Mouse (Mus musculus): ENCODE data around the gene Fras1.

The Fras1 gene

DNA sequence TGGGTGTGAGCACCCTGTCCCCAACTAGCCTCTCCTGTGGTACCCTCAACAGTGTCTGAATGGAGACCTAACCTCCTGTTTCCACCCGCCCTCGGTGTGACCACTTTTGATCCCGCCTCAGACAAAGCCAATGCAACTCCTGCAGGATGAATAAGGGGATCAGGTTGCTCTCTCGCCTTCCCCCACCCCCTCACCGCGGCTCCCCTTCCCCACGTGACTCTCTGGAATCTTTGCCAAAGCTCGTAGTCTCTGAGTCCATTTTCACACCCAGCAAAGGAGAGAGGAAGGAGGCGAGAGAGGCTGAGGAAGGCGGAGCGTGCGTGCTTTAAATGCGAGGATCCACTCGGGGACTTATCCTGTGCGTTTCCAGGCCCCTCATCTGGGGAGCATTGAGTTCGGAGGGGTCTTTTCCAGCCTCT, at the start of gene Fras1:
TSS of gene Fras1 (plus strand) at position 389 of the 419 bp plus-strand sequence.
- DNase-seq (ENCODE audit: low read depth): no peak

GRCm38 (mm10) chr5:96331048-96331737, 42.6 kb upstream of the Fras1 start:
- DNase-seq (ENCODE audit: low read depth): no peak

GRCm38 (mm10) chr5:96331738-96332070, 42.1 kb upstream of the Fras1 start:
- DNase-seq (ENCODE audit: low read depth): no peak

GRCm38 (mm10) chr5:96333963-96334362, 39.8 kb upstream of the Fras1 start:
- DNase-seq (ENCODE audit: low read depth): peak; percentile 4

DNA sequence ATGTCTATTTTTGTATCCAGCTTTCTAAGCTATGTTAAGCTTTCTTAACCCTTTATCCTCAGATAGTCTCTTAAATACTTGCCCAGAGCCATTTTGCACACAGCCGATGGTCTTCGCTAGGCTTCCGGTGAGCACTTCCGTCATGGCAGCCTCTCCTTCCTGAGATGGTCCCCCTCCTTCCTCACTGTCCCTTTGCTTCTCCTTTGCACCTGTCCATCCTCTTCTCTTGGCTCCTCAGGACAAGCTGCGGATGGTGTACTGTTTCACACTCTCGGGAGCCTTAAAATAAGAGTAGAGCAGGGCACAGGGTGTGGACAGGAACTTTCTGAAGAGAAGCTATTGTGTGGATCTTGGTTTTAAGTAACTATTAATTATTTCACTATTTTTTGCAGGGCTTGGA, 33.2 kb upstream of the Fras1 start:
- no peak for DNase-seq (ENCODE audit: low read depth)

GRCm38 (mm10) chr5:96344983-96345382, 28.8 kb upstream of the Fras1 start:
- no peak for DNase-seq (ENCODE audit: low read depth)

- no peak for DNase-seq (ENCODE audit: low read depth)
Measured at GRCm38 (mm10) chr5:96351963-96352362, 21.8 kb upstream of the Fras1 start.

GRCm38 (mm10) chr5:96363950-96364349, 9.8 kb upstream of the Fras1 start:
- no peak for DNase-seq (ENCODE audit: low read depth)

- no peak for DNase-seq (ENCODE audit: low read depth)
Measured at GRCm38 (mm10) chr5:96365590-96365989, 8.2 kb upstream of the Fras1 start.

GRCm38 (mm10) chr5:96367260-96367659, 6.5 kb upstream of the Fras1 start:
- DNase-seq (ENCODE audit: low read depth): no peak

- DNase-seq (ENCODE audit: low read depth): no peak
Measured at GRCm38 (mm10) chr5:96373106-96373505, 649 bp upstream of the Fras1 start.

DNA sequence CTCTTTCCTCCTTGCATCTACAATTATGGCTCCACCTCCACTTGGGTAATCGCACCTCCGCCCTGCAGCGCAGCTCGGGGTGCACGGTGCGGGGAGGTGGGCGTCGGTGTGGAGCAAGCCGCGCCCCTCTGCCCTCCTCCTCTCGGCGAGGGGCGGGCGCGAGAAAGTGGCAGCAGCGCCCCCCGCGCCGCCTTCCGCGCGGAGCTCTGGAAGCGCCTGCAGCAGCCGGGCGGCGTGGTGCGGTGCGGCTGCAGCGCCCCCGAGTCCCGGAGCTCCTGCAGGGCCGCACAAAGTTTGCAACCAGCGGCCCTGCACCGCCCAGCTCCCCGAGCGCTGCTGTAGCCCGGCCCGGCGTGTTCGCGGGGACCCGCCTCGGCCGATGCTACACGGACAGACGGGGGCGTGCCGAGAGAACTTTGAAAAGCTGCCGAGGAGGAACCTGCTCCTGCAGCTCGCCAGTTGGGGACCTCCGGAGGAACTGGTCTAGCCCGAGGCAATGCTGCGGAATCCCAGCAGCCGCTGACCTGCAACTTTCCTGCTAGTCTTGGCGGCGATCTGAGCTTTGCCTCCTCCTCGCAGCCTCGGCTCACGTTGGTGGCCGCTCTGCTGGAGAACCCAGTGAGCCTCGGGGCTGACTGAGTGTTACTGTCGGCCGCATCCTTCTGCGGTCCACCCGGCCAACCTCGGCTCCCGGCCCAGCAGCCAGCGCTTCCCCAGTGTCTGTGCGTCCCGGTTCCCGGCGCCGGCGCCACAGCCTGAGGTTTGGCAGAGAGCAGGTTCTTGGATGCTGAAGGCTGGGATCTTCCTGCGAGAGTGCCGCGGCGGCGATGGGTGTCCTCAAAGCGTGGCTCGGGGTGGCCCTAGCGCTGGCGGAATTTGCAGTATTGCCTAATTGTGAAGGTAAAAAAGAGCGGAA, 489 bp downstream of the Fras1 start:
- no peak for DNase-seq (ENCODE audit: low read depth)

DNA sequence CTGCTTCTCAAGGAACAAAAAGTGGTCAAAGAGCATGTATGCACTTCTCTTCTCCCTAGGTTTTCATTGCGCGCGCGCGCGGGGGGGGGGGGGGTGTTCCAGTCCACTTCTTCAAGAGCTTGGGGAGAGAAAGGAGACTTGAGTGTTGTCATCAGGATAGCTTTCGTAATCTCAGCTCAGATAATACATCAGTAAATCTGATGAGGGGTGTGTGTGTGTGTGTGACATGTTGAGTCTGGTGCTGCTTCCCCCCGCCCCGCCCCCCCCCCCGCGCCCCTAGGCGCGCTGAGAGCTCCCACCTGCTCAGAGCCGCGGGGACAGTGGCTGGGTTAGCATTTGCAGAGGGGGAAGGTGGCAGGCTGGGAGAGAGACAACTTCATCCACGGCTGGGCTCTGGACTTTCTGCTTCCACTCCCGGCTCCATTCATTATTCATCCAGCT, 1.7 kb downstream of the Fras1 start:
- DNase-seq (ENCODE audit: low read depth): no peak

GRCm38 (mm10) chr5:96376216-96376615, 2.5 kb downstream of the Fras1 start:
- no peak for DNase-seq (ENCODE audit: low read depth)

DNA sequence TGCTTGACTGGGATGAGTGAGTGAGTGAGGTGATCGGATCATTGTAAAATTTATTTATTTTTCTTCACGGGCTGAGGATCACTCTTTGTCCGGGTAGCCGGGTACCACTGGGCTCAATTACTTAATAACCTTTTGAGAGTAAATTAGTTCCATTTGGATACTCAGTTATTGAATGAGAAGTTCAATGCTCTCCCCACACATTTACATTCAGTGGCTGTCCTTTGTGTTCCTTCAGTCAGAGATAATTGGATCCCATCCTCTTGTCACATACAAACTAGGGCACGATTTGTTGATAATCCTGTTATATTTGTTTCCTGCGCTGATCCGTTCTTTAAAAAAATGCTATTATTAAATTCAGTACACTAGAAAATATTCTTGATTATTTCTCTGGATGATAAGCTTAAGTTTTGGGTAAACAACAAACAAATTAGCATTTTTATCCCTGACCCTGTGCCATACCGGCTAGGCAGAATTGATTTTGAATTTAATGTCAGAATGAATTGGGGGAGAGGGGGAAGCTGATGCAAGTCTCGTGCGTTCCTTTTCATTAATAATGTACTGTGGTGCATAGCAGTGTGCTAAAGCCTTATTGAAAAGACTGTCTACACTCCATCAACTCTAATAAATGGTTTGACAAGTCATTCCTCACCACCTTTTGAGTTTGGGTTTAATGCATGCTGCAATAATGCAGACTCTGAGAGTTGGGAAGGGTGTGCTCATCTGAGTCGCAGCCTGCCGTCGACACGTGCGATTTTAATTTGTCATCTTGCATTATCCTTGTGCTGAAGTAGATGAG, 12.6 kb downstream of the Fras1 start:
- no peak for DNase-seq (ENCODE audit: low read depth)

- DNase-seq (ENCODE audit: low read depth): no peak
Measured at GRCm38 (mm10) chr5:96388306-96388705, 14.6 kb downstream of the Fras1 start.

DNA sequence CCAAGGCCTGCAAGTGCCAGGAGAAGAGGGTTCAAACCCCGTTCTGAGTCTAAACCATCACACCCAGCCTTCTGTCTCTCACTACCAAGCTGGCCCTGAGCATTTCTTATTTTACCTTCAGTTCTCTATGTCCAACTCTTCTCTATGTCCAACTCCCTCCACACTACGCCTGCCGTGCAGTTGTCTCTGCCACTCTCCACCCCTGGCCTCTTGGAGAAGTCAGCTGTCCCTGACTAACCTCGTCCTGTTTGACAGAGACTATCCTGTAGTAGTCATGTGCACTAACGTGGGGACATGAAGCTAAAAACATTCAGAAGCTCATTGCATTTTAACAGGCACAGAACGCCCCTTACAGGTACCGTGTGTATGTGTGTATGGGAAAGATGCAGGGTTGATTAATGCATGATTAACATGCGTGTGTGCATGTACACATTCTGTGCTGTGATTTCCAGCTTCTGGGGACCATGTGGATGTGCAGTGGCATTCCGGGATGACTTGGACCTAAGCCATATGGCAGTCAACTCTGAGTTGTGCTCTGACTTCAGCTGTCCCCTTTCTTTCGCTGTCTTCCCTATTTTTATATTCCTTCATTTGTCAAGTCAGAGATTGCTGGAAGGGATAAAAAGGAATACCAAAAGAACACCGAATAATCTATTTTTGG, 16.3 kb downstream of the Fras1 start:
- no peak for DNase-seq (ENCODE audit: low read depth)

GRCm38 (mm10) chr5:96391086-96391485, 17.3 kb downstream of the Fras1 start:
- DNase-seq (ENCODE audit: low read depth): no peak

- DNase-seq (ENCODE audit: low read depth): no peak
Measured at GRCm38 (mm10) chr5:96394947-96395346, 21.2 kb downstream of the Fras1 start.

DNA sequence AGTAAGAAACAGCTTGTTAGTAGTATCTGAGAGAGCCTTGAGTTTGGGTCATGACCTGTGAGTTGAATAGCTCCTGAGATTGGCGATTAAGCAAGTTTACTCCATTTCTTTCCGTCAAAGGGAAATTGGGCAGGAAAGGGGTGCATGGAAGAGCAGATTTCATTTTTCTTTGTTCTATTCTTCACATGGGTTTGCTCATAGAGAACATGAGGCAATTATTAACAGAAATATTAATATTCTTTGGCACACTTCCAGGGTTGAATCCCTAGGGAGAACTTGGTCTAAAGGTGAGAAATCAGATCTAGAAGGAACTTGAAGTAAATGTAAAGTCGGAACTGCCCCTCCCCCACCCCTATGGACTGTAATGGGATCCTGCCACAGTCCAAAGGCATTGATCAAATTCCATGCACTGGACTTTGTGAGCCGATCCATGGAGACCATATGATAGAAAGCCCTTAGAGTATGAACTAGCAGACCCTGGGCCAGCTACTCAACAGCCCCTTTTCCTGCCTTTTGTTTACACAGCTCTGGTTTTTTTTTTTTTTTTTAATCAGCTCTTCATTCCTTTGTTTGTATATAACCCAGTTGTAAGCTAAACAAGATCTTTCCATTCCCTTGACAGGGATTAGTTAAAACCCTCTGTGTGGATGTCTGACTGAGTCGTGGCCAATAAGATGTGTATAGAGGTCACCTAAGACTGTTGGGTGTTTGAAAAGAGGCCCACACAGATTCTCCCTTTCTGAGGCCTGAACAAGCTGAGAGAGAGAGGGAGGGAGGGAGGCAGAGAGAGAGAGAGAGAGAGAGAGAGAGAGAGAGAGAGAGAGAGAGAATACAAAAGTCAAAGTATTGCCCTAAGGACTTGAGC, 22.3 kb downstream of the Fras1 start:
- no peak for DNase-seq (ENCODE audit: low read depth)

DNA sequence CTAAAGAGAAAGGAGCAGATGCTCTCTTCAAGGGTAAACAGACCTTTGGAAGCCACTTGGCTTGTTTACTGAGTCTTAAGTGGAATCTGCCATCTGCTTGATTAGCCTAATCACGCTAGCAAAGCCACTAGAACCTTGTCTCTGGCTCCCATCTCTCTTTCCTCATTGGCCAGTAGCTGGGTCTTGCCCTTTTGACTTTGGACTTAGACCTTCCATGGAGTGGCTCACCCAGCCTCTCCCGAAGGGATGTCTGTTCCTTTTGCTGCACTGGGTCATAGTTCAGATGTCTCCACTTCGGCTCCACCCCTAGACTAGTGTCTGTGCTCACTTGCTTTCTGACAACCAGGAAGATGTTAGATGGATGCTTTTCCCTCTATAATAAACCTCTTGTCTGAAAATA, 28.8 kb downstream of the Fras1 start:
- no peak for DNase-seq (ENCODE audit: low read depth)

Data from c-Kit-positive CD71-negative TER-119-negative erythroid progenitor cells, embryonic 14.5 days (primary cell).